Mouse (Mus musculus) G1E (cell line): ENCODE results near the gene Tk1. TPM values are rescaled to one million over a fixed set of nuclear protein-coding genes. Genes with fewer than 3 reads are reported as not detected.

Experiments
- ATAC-seq: 2 replicates; pipeline ENCODE4 v1.8.0; 2016; ENCODE audit warnings: mild to moderate bottlenecking; ENCODE audit not compliant: insufficient number of reproducible peaks, poor library complexity, low FRiP score, severe bottlenecking; ENCODE audit errors: extremely low read depth
- DNase-seq: peaks from one replicate; pipeline ENCODE4 v3.0.0; 2012; ENCODE audit warnings: low spot score
- H3K27me3 ChIP-seq: 2 replicates; pipeline ENCODE4 v1.6.1; 2012; ENCODE audit warnings: mild to moderate bottlenecking, low read length, inconsistent platforms; ENCODE audit not compliant: insufficient read depth
- H3K36me3 ChIP-seq: replicated peaks from 2 replicates; pipeline ENCODE3; 2012; ENCODE audit warnings: mild to moderate bottlenecking, inconsistent platforms
- H3K4me1 ChIP-seq: 2 replicates; pipeline ENCODE4 v1.6.1; 2012; ENCODE audit warnings: low read depth, low read length, inconsistent platforms, mixed read lengths; ENCODE audit not compliant: insufficient read depth
- H3K4me3 ChIP-seq: 2 replicates; pipeline ENCODE4 v1.5.1; 2012; ENCODE audit warnings: low read depth, mild to moderate bottlenecking, inconsistent platforms, low read length, moderate library complexity, mixed read lengths
- H3K9me3 ChIP-seq: replicated peaks from 2 replicates; pipeline ENCODE4 v1.6.1; 2012; ENCODE audit warnings: inconsistent platforms
- CTCF ChIP-seq: IDR thresholded peaks from 2 replicates; pipeline ENCODE4 v1.5.1; 2012; ENCODE audit warnings: low read depth, low read length, inconsistent platforms, mixed read lengths
- GATA1 ChIP-seq: IDR thresholded peaks from 2 replicates; pipeline ENCODE4 v1.6.1; 2012; ENCODE audit warnings: borderline replicate concordance, low read length, inconsistent platforms, mixed read lengths
- GATA2 ChIP-seq: IDR thresholded peaks from 2 replicates; pipeline ENCODE4 v1.6.1; 2012; ENCODE audit warnings: low read depth, low read length, inconsistent platforms, borderline replicate concordance
- POLR2AphosphoS5 ChIP-seq: IDR thresholded peaks from 2 replicates; pipeline ENCODE4 v1.6.1; 2012; ENCODE audit warnings: low read depth, low read length, inconsistent platforms; ENCODE audit not compliant: insufficient replicate concordance
- TAL1 ChIP-seq: conservative IDR thresholded peaks from 2 replicates; pipeline ENCODE4 v1.6.1; 2012; ENCODE audit warnings: low read depth, low read length, inconsistent platforms, mixed read lengths
- polyA plus RNA-seq: library from polyadenylated mRNA; stranded (reverse); fragments of >175 nt; gene quantifications from 2 replicates; pipeline ENCODE4 v1.2.3, GENCODE M21; 2012
- total RNA-seq, 2 experiments: library from RNA; stranded (forward) in 1 of 2; stranded (reverse) in 1 of 2; fragments of 200-1000 nt in 1 of 2; fragments of >200 nt in 1 of 2; fragmentation: Nextera tagmentation in 1 of 2; gene quantifications; 2 replicates each; pipeline ENCODE4 v1.2.3; 2014 to 2017

Gene Tk1
- total and polyA plus RNA-seq, 3 experiments = 73.2 to 77.0 (median 75.8) TPM

DNA sequence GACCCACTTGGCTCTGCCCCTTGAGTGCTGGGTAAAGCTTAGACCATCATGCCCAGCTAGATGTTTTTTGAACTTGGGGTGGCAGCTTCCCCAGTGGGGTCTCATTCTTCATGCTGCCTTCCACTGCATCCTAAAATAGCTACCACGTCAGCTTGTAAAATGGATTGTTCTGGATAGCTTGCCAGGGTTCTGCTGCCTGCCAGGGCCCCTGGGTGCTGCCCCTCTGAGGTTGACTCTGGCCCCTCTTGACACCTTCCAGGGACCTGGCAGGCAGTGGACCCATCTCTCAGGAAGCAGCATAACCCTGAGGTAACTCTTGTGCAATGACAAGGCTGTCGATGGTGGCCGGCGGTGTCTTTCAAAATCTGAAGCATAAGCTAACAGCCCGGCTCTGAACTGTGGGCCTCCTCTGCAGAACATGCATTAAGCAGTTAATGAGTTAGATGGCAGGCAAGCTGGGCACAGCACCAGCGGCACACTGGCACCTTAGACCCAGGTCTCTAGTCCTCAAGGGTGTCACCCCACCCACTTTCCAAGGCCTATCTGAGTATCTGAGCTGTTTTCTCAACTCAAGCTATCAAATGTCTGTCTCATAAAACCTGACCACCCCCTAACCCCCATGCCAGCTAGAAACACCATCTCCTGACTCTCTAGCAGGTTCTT is 11.1 kb downstream of the Tk1 start:
- peaks cover 94% of the 10 kb centered on the region for H3K36me3 ChIP-seq
- peaks cover 92% of the 10 kb centered on the region for H3K4me1 ChIP-seq
- H3K27me3 ChIP-seq = no peaks in the 10 kb centered on the region
- DNase-seq = no peak
- H3K9me3 ChIP-seq = no peaks in the 10 kb centered on the region
- no peak for ATAC-seq
- no peak overlapping the region for H3K4me3 ChIP-seq
- TF ChIP-seq GATA1 = no peak
- no peak for TF ChIP-seq GATA2
- no peak for TF ChIP-seq POLR2AphosphoS5
- no peak for TF ChIP-seq CTCF
- TF ChIP-seq TAL1 = no peak

- TF ChIP-seq GATA2 (no peak), POLR2AphosphoS5 (no peak), CTCF (no peak), GATA1 (no peak), TAL1 (no peak)
Observed at GRCm38 (mm10) chr11:117813867-117814266, 12.0 kb downstream of the Tk1 start.

DNA sequence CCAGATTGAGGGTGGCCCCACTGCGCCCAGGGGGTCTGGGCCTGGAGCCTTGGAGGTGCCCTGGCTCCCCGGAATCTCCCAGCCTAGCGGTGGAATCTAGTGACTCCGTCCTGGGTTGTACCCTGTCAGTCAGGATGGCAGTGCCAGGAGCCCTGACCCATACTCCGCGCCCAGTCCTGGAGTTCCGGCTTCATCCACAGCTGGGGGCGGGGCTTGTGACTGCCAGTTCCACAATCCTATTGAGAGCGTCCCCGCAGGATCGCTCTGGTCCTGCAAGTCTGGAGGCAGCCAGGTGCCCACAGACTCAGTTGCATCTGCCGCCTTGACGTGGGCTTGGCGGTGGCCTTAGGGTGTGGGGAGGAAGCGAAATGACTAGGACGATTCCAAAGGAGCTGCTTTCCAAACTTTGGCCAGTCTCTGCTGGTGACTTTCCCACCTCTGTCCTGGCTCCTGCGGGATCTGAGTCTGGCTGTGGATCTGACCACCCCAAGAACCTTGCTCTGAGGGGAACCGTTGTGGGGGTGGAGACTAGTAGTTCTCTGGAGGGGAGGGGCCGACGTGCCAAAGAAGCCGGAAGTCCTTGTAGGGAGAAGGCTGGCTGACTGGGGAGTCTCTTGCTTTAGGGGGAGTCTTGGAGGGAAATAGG is 15.4 kb downstream of the Tk1 start:
- H3K4me1 ChIP-seq = peaks cover 71% of the 10 kb centered on the region
- no peaks in the 10 kb centered on the region for H3K27me3 ChIP-seq
- peak overlapping the region; percentile 99 for H3K4me3 ChIP-seq
- ATAC-seq (peak; percentile 86), DNase-seq (peak; percentile 81)
- H3K36me3 ChIP-seq = peaks cover 78% of the 10 kb centered on the region
- no peak for TF ChIP-seq POLR2AphosphoS5
- TF ChIP-seq CTCF = 0 out of 2 replicates have a peak, but pooled peaks have one; percentile 31
- H3K9me3 ChIP-seq = no peaks in the 10 kb centered on the region

More at GRCm38 (mm10) chr11:117813867-117814266, 12.0 kb downstream of the Tk1 start:
- H3K36me3 ChIP-seq = peaks cover 84% of the 10 kb centered on the region
- H3K9me3 ChIP-seq = no peaks in the 10 kb centered on the region
- no peak for DNase-seq
- peaks cover 88% of the 10 kb centered on the region for H3K4me1 ChIP-seq
- no peaks in the 10 kb centered on the region for H3K27me3 ChIP-seq
- ATAC-seq = no peak
- no peak overlapping the region for H3K4me3 ChIP-seq

GRCm38 (mm10) chr11:117809407-117810311 is 16.2 kb downstream of the Tk1 start, which contains the start of the genes Gm20708 and Syngr2:
Gm20708 (plus strand) TSS chr11:117809668.
Syngr2 (plus strand) TSS chr11:117809668.
- Histone ChIP-seq H3K36me3 (peaks cover 77% of the 10 kb centered on the region), H3K4me3 (peak within 1 kb of the TSS; percentile 99), H3K9me3 (no peaks in the 10 kb centered on the region), H3K4me1 (peaks cover 62% of the 10 kb centered on the region), H3K27me3 (no peaks in the 10 kb centered on the region)
- DNase-seq (peak; percentile 84), ATAC-seq (no peak)
- TF ChIP-seq TAL1 (no peak), CTCF (no peak), GATA2 (no peak), POLR2AphosphoS5 (no peak), GATA1 (no peak)

DNA sequence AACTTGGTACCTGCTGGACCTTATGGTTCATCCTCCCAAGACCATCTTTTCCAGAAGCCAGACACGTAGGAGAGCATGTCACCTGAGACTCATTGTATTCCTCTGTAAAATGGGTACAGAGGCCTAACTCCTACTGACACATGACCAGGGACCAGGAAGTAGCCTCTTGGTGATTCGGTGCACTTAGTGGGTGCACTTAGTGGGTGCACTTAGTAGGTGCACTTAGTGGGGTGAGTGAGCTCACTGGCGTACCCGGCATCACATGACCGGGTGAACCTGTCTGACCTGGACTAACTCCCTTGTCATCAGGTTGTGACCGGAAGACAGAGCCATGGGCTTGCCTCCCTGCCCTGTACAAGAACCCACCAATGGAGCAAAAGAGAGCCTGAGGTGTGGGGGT is 19.1 kb downstream of the Tk1 start:
- ATAC-seq (no peak), DNase-seq (no peak)
- no peaks in the 10 kb centered on the region for H3K9me3 ChIP-seq
- no peak for TF ChIP-seq POLR2AphosphoS5
- TF ChIP-seq TAL1 = no peak
- TF ChIP-seq GATA1 = no peak
- no peak for TF ChIP-seq CTCF
- no peak for TF ChIP-seq GATA2
- peaks cover 46% of the 10 kb centered on the region for H3K4me1 ChIP-seq
- peaks cover 71% of the 10 kb centered on the region for H3K36me3 ChIP-seq
- H3K27me3 ChIP-seq = no peaks in the 10 kb centered on the region
- no peak overlapping the region for H3K4me3 ChIP-seq

GRCm38 (mm10) chr11:117803166-117803688 is 22.7 kb downstream of the Tk1 start:
- Histone ChIP-seq H3K9me3 (no peaks in the 10 kb centered on the region), H3K4me3 (no peak overlapping the region), H3K27me3 (no peaks in the 10 kb centered on the region), H3K36me3 (peaks cover 64% of the 10 kb centered on the region), H3K4me1 (peaks cover 47% of the 10 kb centered on the region)
- no peak for TF ChIP-seq GATA1
- no peak for TF ChIP-seq POLR2AphosphoS5
- TF ChIP-seq CTCF = no peak
- no peak for TF ChIP-seq TAL1
- no peak for TF ChIP-seq GATA2
- ATAC-seq (no peak), DNase-seq (no peak)
